Mouse (Mus musculus) olfactory bulb, adult 2 months (tissue): ENCODE results near the gene Abhd17b.
"Not testable (repeated sequence)": the region's sequence is repeated elsewhere in the genome, so short reads cannot be mapped to it uniquely, and the experiment has no call there.

Source experiments
- CTCF ChIP-seq: fragments of 200-500 bp; IDR thresholded peaks from 2 replicates; pipeline ENCODE4 v1.5.1; 2012; ENCODE audit warnings: low read depth, mild to moderate bottlenecking, low read length, moderate library complexity; ENCODE audit not compliant: insufficient read depth
- POLR2A ChIP-seq: fragments of 200-500 bp; IDR thresholded peaks from 2 replicates; pipeline ENCODE4 v1.6.1; 2012; ENCODE audit warnings: mild to moderate bottlenecking, low read depth, low read length, moderate library complexity; ENCODE audit not compliant: insufficient read depth

- TF ChIP-seq CTCF, POLR2A: not testable (repeated sequence)
These were observed 24.5 kb upstream of the Abhd17b start for GRCm38 (mm10) chr19:21628440-21628839.
